Mouse (Mus musculus): Measurements from ENCODE around the gene Lmln. TPM values are rescaled to one million over a fixed set of nuclear protein-coding genes. Genes with fewer than 3 reads are reported as not detected.
"Not testable (repeated sequence)": the region's sequence is repeated elsewhere in the genome, so short reads cannot be mapped to it uniquely, and the experiment has no call there.

Lmln gene
- total RNA-seq, 2 experiments from 2014 or later = 1.8 to 3.2 TPM

GRCm38 (mm10) chr16:33173151-33173550, 110.8 kb downstream of the Lmln start:
- intact Hi-C loops (cut with DNase I) = no loop called here
- no peak for DNase-seq

DNA sequence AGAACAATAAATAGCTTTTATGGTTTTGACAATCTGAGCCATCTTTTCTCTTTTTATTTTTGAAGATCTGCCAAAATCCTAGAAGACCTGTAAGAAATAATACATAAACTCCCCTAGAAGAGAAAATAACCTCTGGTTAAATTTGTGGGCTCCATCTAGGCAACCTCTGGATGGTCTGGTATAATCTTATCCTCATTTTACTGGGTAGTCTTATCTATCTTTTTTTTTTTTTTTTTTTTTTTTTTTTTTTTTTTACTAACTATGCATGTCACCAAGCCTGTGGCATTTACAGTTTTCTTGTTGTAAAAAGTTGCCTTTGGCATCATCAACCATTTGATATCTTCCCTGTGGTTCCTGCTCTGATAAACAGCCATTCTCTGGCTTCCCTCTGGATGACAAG, 112.4 kb downstream of the Lmln start:
- no peak for DNase-seq
- intact Hi-C loops (cut with DNase I) = no loop called here

DNA sequence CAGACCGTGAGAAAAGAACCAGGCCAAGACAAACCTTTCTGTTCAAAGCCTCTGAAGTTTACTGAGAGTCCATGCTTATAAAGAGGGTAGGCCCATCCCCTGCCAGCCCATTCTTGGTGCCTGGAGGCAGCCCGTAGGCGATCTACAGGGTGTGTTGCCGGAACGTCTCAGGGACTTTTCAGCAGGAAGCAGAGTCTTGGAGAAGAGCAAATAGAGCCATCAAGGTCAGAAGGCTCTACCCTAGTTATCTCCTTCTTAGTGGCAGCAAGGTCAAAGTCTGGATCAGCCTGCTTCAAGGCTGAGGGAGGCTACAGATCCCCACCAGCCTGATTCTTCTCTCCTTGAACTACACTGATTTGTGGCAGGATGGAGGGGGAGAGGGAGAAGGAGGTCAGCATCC, 114.5 kb downstream of the Lmln start:
- DNase-seq; intact Hi-C loops (cut with DNase I): not testable (repeated sequence)

Small RNA genes lying within 50 kb of the gene (microRNA-seq; reads per million reads assigned to microRNA genes)
- gene Gm22231 (ENCODE audit: borderline number of aligned reads in 2 of 2) (0 reads per million in 2 experiments), gene Mir1947 (ENCODE audit: borderline number of aligned reads in 2 of 2) (2.2 to 12.1 reads per million in 2 experiments)

Other genes starting within 250 kb of the Lmln start
- 100 to 1,000 TPM in 1 of 2 experiments, 10 to 100 TPM in 1; 98.9 to 101 TPM for gene Fyttd1, start 185.0 kb upstream of the Lmln start, total RNA-seq (2021)
- 10 to 100 TPM; 35.1 to 35.9 TPM for gene Rubcn, start 184.8 kb upstream of the Lmln start, total RNA-seq (2021)
- gene Lrch3, start 148.4 kb upstream of the Lmln start, total RNA-seq (2021) = 10 to 100 TPM; 24.6 to 25.4 TPM
- gene Iqcg, start 6.3 kb upstream of the Lmln start, total RNA-seq (2021) = under 1 TPM; 0.33 to 0.60 TPM
- gene Rpl35a, start 6.1 kb upstream of the Lmln start, total RNA-seq (2021) = 100 to 1,000 TPM; 301 to 318 TPM
- gene Osbpl11, start 122.5 kb downstream of the Lmln start, total RNA-seq (2021) = 10 to 100 TPM; 19.8 to 22.4 TPM
- gene Snx4, start 188.9 kb downstream of the Lmln start, total RNA-seq (2021) = 10 to 100 TPM; 24.5 to 25.0 TPM

All from heart, postnatal 36 days (tissue).